Mouse (Mus musculus) neutrophil, adult 59 days (primary cell): Measurements from ENCODE around the gene Kcnj12. TPM values are rescaled to one million over a fixed set of nuclear protein-coding genes. Genes with fewer than 3 reads are reported as not detected.

Experiments used
- total RNA-seq, 2 experiments: library from RNA; stranded (reverse); gene quantifications; 1 replicate in 1 of 2; 2 replicates in 1 of 2; pipeline ENCODE4 v1.2.4; 2023

The Kcnj12 gene
- total RNA-seq: not detected

DNA sequence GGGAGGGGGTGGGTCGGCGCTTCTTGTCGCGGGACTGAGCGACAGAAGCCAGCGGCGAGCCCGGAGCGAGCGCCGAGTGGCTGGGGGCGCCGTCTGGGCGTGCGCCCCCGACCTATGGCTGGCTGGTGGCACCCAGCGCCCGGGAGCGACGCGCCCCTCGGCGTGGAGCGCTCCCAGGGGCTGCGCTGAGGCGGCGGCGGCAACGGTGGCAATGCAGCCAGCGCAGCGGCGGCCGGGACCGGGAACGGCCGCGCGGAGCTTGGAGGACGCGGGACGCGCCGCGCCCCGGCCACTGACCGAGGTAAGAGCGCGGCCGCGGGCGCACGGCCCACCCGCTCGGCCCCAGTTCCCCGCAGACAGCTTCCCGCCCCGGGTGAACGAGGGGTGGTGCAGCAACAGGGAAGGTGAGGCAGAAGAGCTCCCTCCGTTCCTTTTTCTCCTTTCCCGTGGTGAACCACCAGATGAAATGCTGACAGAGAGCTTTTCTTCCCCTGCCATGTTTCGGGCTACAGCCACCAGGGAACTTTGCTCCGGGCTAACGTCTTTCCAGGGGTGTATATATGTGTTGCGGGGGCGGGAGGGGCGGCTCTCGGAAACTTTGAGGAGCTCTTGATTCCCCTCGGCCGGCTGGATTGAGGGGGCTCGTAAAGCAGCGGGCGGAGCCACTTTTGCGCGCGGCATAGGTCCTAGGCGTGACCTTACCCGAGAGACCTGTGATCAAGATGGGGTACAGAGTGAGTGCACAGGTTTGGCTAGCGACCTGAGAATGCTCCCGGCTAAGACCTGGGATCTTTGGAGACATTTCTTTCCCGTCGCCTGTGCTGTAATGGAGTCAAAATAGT, at the start of gene Kcnj12:
TSS of gene Kcnj12 (plus strand) at position 15 of the 842 bp plus-strand sequence.

Other genes starting within 250 kb of the Kcnj12 start
- gene Top3a, start 245.2 kb upstream of the Kcnj12 start, total RNA-seq: 10 to 100 TPM; 12.4 to 14.5 TPM
- 10 to 100 TPM; 36.1 to 39.5 TPM for gene Smcr8, start 245.0 kb upstream of the Kcnj12 start, total RNA-seq
- gene Shmt1, start 210.8 kb upstream of the Kcnj12 start, total RNA-seq: 10 to 100 TPM in 1 of 2 experiments, 1 to 10 TPM in 1; 7.0 to 10.1 TPM
- 1 to 10 TPM; 6.0 to 7.5 TPM for gene Dhrs7b, start 191.9 kb upstream of the Kcnj12 start, total RNA-seq
- 10 to 100 TPM; 11.5 to 17.0 TPM for gene Tmem11, start 143.3 kb upstream of the Kcnj12 start, total RNA-seq
- gene Natd1, start 107.8 kb upstream of the Kcnj12 start, total RNA-seq: 1 to 10 TPM; 7.9 to 8.7 TPM
- 10 to 100 TPM; 85.5 to 99.7 TPM for gene Map2k3, start 90.5 kb upstream of the Kcnj12 start, total RNA-seq
- gene Tnfrsf13b, start 104.2 kb downstream of the Kcnj12 start, total RNA-seq: 10 to 100 TPM; 26.6 to 30.5 TPM
- gene Usp22, start 152.5 kb downstream of the Kcnj12 start, total RNA-seq: 10 to 100 TPM; 78.5 to 84.3 TPM
- not detected for gene Aldh3a1, start 185.0 kb downstream of the Kcnj12 start, total RNA-seq
- 10 to 100 TPM; 74.3 to 80.6 TPM for gene Aldh3a2, start 244.9 kb downstream of the Kcnj12 start, total RNA-seq